Mouse (Mus musculus) liver, embryonic 14.5 days (tissue): Measurements from ENCODE around the gene Epn1.

Source experiments
- CTCF ChIP-seq: IDR thresholded peaks from 2 replicates; pipeline ENCODE4 v1.5.1; 2016; ENCODE audit warnings: antibody characterized with exemption, low read depth, control low read depth
- EP300 ChIP-seq: IDR thresholded peaks from 2 replicates; pipeline ENCODE4 v1.6.1; 2016; ENCODE audit warnings: antibody characterized with exemption, low read depth

DNA sequence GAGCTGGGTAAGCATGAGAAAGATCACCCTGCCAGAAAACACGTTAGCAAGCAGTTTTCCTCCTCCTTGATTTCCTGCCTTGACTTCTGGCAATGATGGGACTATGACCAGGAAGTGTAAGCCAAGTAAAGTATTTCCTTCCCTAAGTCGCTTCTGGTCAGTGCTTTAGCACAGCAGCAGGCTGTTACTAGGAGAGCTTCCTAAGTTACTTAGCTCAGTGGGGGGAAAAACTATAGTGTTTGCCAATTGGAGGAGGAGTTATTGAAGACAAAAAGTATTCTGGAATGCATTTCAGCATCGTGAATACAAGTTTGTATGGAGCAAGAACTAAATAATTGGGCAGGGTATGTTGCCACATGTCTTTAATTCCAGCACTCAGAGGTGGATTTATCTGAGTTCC, 32.7 kb downstream of the Epn1 start:
- TF ChIP-seq CTCF (no peak), EP300 (no peak)
